Mouse (Mus musculus) liver, embryonic 14.5 days (tissue): ENCODE measurements around the gene Ak1. TPM values are rescaled to one million over a fixed set of nuclear protein-coding genes. Genes with fewer than 3 reads are reported as not detected.

Experiments
- ATAC-seq: fragments of 200-750 bp; cut with Nextera tagmentation; 2 replicates; pipeline ENCODE4 v1.8.0; 2017; ENCODE audit warnings: moderate number of reproducible peaks, mild to moderate bottlenecking, moderate library complexity; ENCODE audit not compliant: insufficient read depth
- DNase-seq, 3 experiments: peaks; one replicate each; pipeline ENCODE4 v3.0.0-alpha.2; 2012 to 2013; ENCODE audit warnings: low read depth in 3 of 3, low spot score in 3 of 3
- H3K27ac ChIP-seq: fragments of 300-500 bp; sonication (generic); 2 replicates; pipeline ENCODE4 v1.5.1; 2014; ENCODE audit warnings: moderate library complexity, mild to moderate bottlenecking, control low read depth, inconsistent platforms
- H3K27me3 ChIP-seq: fragments of 300-500 bp; sonication (generic); 2 replicates; pipeline ENCODE4 v1.6.1; 2014; ENCODE audit warnings: mild to moderate bottlenecking, low read length, moderate library complexity; ENCODE audit not compliant: control insufficient read depth, insufficient read depth
- H3K36me3 ChIP-seq: fragments of 300-500 bp; sonication (generic); replicated peaks from 2 replicates; pipeline ENCODE4 v1.6.1; 2014; ENCODE audit warnings: low read depth; ENCODE audit not compliant: control insufficient read depth, insufficient read depth
- H3K4me1 ChIP-seq, 2 experiments: fragments of 200-500 bp in 1 of 2; fragments of 300-500 bp in 1 of 2; sonication (generic) in 1 of 2; replicated peaks; 2 replicates each; pipeline ENCODE4 v1.6.1; 2012 to 2014; ENCODE audit warnings: antibody characterized with exemption in 1 of 2, inconsistent platforms in 1 of 2, low read length in 1 of 2; ENCODE audit not compliant: control insufficient read depth in 2 of 2, insufficient read depth in 2 of 2
- H3K4me2 ChIP-seq: fragments of 300-500 bp; sonication (generic); 2 replicates; pipeline ENCODE4 v1.6.1; 2014; ENCODE audit warnings: low read depth, mild to moderate bottlenecking, control low read depth, moderate library complexity
- H3K4me3 ChIP-seq, 2 experiments: fragments of 200-500 bp in 1 of 2; fragments of 300-500 bp in 1 of 2; sonication (generic) in 1 of 2; 2 replicates each; pipeline ENCODE4 v1.5.1; 2012 to 2014; ENCODE audit warnings: low read depth in 2 of 2, low read length in 2 of 2, mild to moderate bottlenecking in 2 of 2, control low read depth in 1 of 2, inconsistent platforms in 1 of 2, moderate library complexity in 1 of 2; ENCODE audit not compliant: insufficient read depth in 1 of 2
- H3K9ac ChIP-seq: fragments of 300-500 bp; sonication (generic); replicated peaks from 2 replicates; pipeline ENCODE4 v1.6.1; 2014; ENCODE audit warnings: mild to moderate bottlenecking, control low read depth, moderate library complexity
- H3K9me3 ChIP-seq: fragments of 300-500 bp; sonication (generic); 2 replicates; pipeline ENCODE4 v1.6.1; 2016; ENCODE audit warnings: low read length, mixed read lengths; ENCODE audit not compliant: control insufficient read depth
- CTCF ChIP-seq: IDR thresholded peaks from 2 replicates; pipeline ENCODE4 v1.5.1; 2016; ENCODE audit warnings: antibody characterized with exemption, low read depth, control low read depth
- EP300 ChIP-seq: IDR thresholded peaks from 2 replicates; pipeline ENCODE4 v1.6.1; 2016; ENCODE audit warnings: antibody characterized with exemption, low read depth
- WGBS: fragments of 180-500 bp; shearing (Covaris S2); extraction: QIAGEN DNeasy Blood & Tissue Kit; methylation state at CpG from one replicate; pipeline ENCODE4 v1.1.7; 2014; ENCODE audit not compliant: insufficient replicate concordance; 5-methylcytosine and 5-hydroxymethylcytosine counted together
- polyA plus RNA-seq, 2 experiments: library from polyadenylated mRNA; depleted of rRNA in 1 of 2; stranded (reverse) in 1 of 2; unstranded in 1 of 2; fragments of >200 nt; fragmentation: Nextera tagmentation in 1 of 2; extraction: Ambion mirVana in 1 of 2; gene quantifications; 2 replicates each; pipeline versions ENCODE4 v1.2.1 to v1.2.3; 2012 to 2014

The Ak1 gene
- polyA plus RNA-seq, 2 experiments = 0.37 to 0.44 TPM

GRCm38 (mm10) chr2:32653764-32654163 is 32.2 kb downstream of the Ak1 start:
- DNase-seq (no peak), ATAC-seq (no peak)
- Histone ChIP-seq H3K4me3 (no peak overlapping the region), H3K27me3 (no peaks in the 10 kb centered on the region), H3K9me3 (no peaks in the 10 kb centered on the region), H3K27ac (no peak overlapping the region), H3K4me1 (peaks cover 9 to 24% of the 10 kb centered on the region in 2 experiments), H3K4me2 (no peak overlapping the region), H3K36me3 (no peaks in the 10 kb centered on the region), H3K9ac (no peak overlapping the region)
- 68% methylated on average over 7 of the region's 7 CpGs for WGBS
- TF ChIP-seq EP300 (no peak), CTCF (no peak)

DNA sequence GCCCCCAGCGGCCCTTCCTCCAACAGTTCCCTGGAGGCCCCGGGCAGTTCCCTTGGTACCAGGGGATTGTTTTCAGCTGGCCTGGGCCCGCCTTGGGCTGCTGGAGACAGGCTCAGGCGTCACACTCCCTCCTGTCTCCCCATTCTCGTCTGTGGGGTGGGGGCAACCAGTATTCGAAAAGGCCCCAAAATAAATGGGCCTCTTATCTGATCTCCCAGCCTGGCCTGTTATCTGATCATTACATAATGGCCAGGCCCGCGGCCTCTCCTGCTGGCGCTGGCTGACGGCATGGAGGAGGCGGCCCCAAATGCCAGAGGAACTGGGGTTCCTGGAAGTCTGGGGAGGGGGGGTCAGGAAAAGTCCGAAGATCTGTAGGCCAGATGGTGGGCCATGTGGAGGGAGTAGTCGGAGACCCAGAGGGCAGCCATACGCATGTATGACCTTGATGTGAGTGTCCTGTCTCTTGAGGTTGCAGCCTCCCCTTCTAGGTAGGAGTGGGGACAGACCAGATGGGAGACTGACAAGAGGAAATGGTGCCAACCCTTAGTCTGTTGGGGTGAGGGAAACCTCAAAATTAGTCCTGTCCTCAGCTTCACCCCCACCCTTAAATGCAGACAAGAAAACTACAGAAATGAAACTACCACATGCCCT is 33.3 kb downstream of the Ak1 start:
- Histone ChIP-seq H3K36me3 (no peaks in the 10 kb centered on the region), H3K27me3 (no peaks in the 10 kb centered on the region), H3K9ac (no peak overlapping the region), H3K4me3 (no peak overlapping the region), H3K4me1 (peaks cover 9 to 33% of the 10 kb centered on the region in 2 experiments), H3K27ac (no peak overlapping the region), H3K4me2 (0 out of 2 replicates have a peak overlapping the region, but pooled peaks have one; percentile 15), H3K9me3 (no peaks in the 10 kb centered on the region)
- DNase-seq (no peak), ATAC-seq (no peak)
- WGBS = 45% methylated on average over 14 of the region's 14 CpGs
- TF ChIP-seq CTCF (no peak), EP300 (no peak)

DNA sequence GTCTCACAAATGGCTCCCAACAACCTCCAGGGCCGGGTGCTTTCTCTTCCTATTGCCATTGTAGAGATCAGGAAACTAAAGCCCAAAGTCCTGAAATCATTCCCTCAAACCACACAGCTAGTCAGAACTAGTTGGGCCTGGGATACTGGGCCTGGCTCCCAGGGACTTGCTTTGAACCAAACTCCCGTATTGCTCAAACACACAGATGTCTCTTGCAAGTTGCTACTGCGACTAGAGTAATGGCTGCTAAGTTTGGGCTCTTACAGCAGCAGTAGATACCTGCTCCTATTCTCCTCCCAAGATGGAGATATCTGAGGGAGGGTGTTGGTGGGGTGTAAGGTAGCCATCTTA is 33.8 kb downstream of the Ak1 start:
- Histone ChIP-seq H3K9me3 (no peaks in the 10 kb centered on the region), H3K27ac (no peak overlapping the region), H3K4me2 (no peak overlapping the region), H3K9ac (no peak overlapping the region), H3K4me3 (no peak overlapping the region), H3K4me1 (peaks cover 9 to 33% of the 10 kb centered on the region in 2 experiments), H3K27me3 (no peaks in the 10 kb centered on the region), H3K36me3 (no peaks in the 10 kb centered on the region)
- WGBS = 67% methylated on average over 3 of the region's 3 CpGs
- no peak for DNase-seq
- no peak for TF ChIP-seq CTCF
- no peak for TF ChIP-seq EP300
- no peak for ATAC-seq

DNA sequence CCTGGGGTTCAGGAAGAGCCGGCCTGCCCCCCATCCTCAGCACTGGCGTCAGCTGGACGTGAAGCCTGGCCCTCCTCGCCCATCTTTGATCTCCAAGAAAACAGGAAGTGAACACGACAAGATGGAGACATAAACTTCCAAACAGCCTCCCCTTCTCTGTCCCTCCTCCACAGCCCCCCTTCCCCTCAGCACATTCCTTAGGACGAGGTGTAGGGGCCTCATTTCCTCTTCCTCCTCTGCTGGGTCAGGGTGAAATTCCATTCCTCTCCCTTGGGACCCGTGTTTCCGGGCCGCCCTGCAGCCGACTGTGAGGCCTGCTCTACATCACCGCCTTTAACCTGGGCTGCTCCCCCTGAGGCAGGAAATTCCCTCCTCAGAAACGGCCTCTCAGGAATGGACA is 34.3 kb downstream of the Ak1 start:
- DNase-seq (no peak), ATAC-seq (no peak)
- no peaks in the 10 kb centered on the region for H3K36me3 ChIP-seq
- H3K27ac ChIP-seq = no peak overlapping the region
- peaks cover 9 to 37% of the 10 kb centered on the region in 2 experiments for H3K4me1 ChIP-seq
- no peaks in the 10 kb centered on the region for H3K9me3 ChIP-seq
- H3K4me3 ChIP-seq = no peak overlapping the region
- H3K4me2 ChIP-seq = no peak overlapping the region
- no peaks in the 10 kb centered on the region for H3K27me3 ChIP-seq
- TF ChIP-seq CTCF (no peak), EP300 (no peak)
- no peak overlapping the region for H3K9ac ChIP-seq
- 69% methylated on average over 12 of the region's 12 CpGs for WGBS

DNA sequence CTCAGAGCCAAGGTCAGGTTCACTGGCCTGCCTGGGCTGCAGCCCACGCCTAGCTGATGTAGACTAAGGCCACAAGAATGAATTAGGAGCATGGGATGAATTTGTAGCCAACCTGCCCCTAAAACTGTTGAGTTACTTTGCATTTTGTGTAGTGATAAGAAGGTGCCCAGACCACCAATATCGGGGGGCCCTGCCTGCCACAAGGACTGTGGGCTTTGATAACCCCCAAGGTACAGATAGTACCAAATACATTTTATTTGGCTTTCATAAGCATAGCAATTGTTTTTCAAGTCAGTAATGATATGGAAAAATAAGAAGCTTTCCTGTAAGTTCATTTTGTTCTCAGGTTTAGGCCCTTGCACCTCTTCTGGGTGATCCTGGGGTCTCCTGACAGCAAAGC is 37.3 kb downstream of the Ak1 start:
- TF ChIP-seq EP300 (peak; percentile 75), CTCF (no peak)
- peak overlapping the region; percentile 0 for H3K4me2 ChIP-seq
- peak overlapping the region; percentile 15 for H3K27ac ChIP-seq
- no peak for DNase-seq
- ATAC-seq = peak; percentile 67; the same call in 1 of the 2 replicates
- no peaks in the 10 kb centered on the region for H3K36me3 ChIP-seq
- no peak overlapping the region for H3K4me3 ChIP-seq
- no peak overlapping the region for H3K9ac ChIP-seq
- no peaks in the 10 kb centered on the region for H3K9me3 ChIP-seq
- H3K27me3 ChIP-seq = no peaks in the 10 kb centered on the region
- peaks cover 11 to 45% of the 10 kb centered on the region in 2 experiments for H3K4me1 ChIP-seq
- 14% methylated on average over 2 of the region's 2 CpGs for WGBS
